Mouse (Mus musculus) cerebellum, adult 2 months (tissue): Measurements from ENCODE around the gene Dlst. TPM values are rescaled to one million over a fixed set of nuclear protein-coding genes. Genes with fewer than 3 reads are reported as not detected.

Source experiments
- DNase-seq, 2 experiments: peaks; one replicate each; pipeline ENCODE4 v3.0.0; 2021
- H3K27ac ChIP-seq: fragments of 200-500 bp; 2 replicates; pipeline ENCODE4 v1.5.1; 2012; ENCODE audit warnings: low read length, control low read depth, inconsistent platforms; ENCODE audit not compliant: insufficient read depth
- H3K27me3 ChIP-seq: fragments of 200-500 bp; 2 replicates; pipeline ENCODE4 v1.6.1; 2012; ENCODE audit warnings: inconsistent platforms, mild to moderate bottlenecking, low read length, moderate library complexity; ENCODE audit not compliant: control insufficient read depth, insufficient read depth
- H3K4me1 ChIP-seq: fragments of 200-500 bp; 2 replicates; pipeline ENCODE4 v1.6.1; 2011; ENCODE audit warnings: low read length; ENCODE audit not compliant: control insufficient read depth, insufficient read depth
- H3K4me3 ChIP-seq: fragments of 200-500 bp; replicated peaks from 2 replicates; pipeline ENCODE3; 2011; ENCODE audit warnings: mild to moderate bottlenecking, low read depth, low read length, control low read depth; ENCODE audit not compliant: insufficient read depth
- CTCF ChIP-seq: fragments of 200-500 bp; IDR thresholded peaks from 2 replicates; pipeline ENCODE4 v1.5.1; 2011; ENCODE audit warnings: low read depth, mild to moderate bottlenecking, control low read depth, low read length, moderate library complexity, borderline replicate concordance; ENCODE audit not compliant: insufficient read depth
- POLR2A ChIP-seq: fragments of 200-500 bp; IDR thresholded peaks from 2 replicates; pipeline ENCODE4 v1.6.1; 2011; ENCODE audit warnings: low read length, control low read depth, borderline replicate concordance; ENCODE audit not compliant: insufficient read depth
- WGBS: fragments of 180-500 bp; shearing (Covaris S2); methylation state at CpG from one replicate; pipeline ENCODE4 v1.1.7; 2018; 5-methylcytosine and 5-hydroxymethylcytosine counted together
- polyA plus RNA-seq: library from polyadenylated mRNA; depleted of rRNA; stranded (reverse); fragments of >200 nt; gene quantifications from 2 replicates; pipeline ENCODE4 v1.2.3, GENCODE M21; 2012

The Dlst gene
- polyA plus RNA-seq, 1 experiment = 185 TPM

DNA sequence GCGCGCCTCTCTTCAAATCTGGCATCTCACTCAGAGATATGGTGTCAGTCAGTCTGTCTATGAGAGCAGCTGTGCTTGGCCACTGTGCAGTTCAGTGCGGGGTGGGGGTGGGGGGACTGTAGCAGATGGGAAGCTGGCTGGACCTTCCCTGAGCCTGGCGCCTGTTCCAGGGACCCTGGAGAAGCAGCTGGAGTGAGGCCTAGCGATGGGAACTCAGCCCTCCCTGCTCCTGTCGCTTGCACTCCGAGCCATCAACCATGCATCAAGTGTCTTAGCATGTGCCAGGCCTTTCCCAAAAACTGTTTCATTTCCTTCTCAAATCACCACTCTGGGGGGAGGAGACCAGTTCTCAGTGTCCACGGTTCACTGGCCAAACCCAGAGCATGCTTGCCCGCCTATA, 35.0 kb downstream of the Dlst start:
- no peak overlapping the region for H3K27ac ChIP-seq
- no peak for TF ChIP-seq CTCF
- no peak for TF ChIP-seq POLR2A
- 41% methylated on average over 9 of the region's 9 CpGs for WGBS
- no peak for DNase-seq
- H3K4me3 ChIP-seq = no peak overlapping the region
- H3K27me3 ChIP-seq = no peaks in the 10 kb centered on the region
- peaks cover 8% of the 10 kb centered on the region for H3K4me1 ChIP-seq

DNA sequence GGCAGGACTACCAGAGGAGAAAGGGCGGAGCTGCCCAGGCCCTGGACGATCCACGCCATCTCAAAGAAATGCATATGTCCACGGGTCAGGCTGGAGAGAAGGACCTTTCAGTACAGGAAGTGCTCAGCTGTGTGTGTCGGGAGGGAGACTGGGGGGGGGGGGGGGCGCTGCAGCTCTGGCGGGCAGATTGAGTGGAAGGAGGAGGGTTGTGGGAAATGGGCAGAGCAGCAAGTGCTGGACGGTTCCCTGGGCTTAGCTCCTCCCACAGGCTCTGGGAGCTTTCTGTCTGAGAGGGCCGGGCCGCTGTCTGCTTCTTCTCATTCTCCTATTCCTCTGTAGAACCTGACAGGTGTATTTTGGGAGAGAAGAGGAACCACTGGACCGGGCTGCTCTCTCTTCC, 35.7 kb downstream of the Dlst start:
- Histone ChIP-seq H3K4me1 (peaks cover 8% of the 10 kb centered on the region), H3K4me3 (no peak overlapping the region), H3K27me3 (no peaks in the 10 kb centered on the region), H3K27ac (no peak overlapping the region)
- 39% methylated on average over 9 of the region's 11 CpGs for WGBS
- TF ChIP-seq CTCF (no peak), POLR2A (no peak)
- no peak for DNase-seq

DNA sequence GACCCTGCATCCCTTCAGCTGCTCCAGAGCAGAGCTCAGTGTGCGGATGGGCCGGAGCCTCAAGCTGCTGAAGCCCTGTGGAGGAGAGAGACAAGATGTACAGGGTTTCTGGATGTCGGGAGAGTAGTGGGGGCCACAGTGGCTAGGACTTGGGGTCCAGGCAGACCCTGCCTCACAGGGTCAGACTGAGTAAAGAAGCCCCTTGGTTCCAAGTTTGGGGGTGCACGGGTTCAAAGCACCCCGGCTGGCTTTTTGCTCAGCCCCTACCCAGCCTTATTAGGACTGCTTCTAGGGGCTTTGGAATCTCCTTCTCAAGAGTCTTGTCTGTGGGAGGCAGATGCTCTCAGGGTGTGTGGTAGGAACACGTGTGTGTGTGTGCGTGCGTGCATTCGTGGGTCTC, 36.2 kb downstream of the Dlst start:
- Histone ChIP-seq H3K4me3 (no peak overlapping the region), H3K4me1 (peaks cover 8% of the 10 kb centered on the region), H3K27me3 (no peaks in the 10 kb centered on the region), H3K27ac (no peak overlapping the region)
- WGBS = 81% methylated on average over 9 of the region's 9 CpGs
- TF ChIP-seq POLR2A = no peak
- TF ChIP-seq CTCF = no peak
- no peak for DNase-seq

DNA sequence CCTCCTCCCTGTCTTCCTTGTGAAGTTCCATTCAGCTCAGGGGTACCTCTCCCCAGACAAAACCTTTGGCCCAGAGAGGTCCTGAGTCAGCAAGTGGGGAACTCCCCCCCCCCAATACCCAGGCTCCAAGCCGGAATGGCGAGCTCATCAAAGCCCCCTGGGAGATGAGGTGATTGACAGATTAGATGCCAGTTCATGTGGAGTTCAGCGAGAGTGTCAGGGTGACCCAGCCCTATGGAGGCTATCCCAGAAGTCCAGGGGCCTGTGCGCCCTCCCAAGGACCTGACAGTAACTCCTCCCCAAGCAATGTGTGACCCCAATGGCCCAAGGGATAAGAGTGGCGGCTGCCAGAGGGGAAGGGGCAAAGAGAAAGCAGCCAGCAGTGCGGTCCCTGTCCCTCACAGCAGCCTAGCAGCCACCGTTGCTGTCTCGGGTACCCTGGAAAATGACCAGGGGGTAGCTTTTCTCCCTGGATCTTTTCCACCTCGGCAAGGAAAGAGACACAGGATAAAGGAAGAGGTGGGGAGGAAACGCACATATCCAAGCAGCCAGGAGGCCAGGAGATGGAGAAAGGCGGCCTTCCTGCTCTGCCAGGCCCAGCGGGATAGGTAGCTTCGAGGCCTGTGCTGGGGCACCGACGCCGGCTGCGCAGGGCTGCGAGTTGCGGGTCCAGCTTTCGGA, 39.8 kb downstream of the Dlst start:
- TF ChIP-seq POLR2A = no peak
- TF ChIP-seq CTCF = no peak
- peaks cover 8% of the 10 kb centered on the region for H3K4me1 ChIP-seq
- no peaks in the 10 kb centered on the region for H3K27me3 ChIP-seq
- DNase-seq = no peak
- H3K27ac ChIP-seq = peak overlapping the region; percentile 17
- peak overlapping the region; percentile 69 for H3K4me3 ChIP-seq
- WGBS = 7% methylated on average over 20 of the region's 20 CpGs

DNA sequence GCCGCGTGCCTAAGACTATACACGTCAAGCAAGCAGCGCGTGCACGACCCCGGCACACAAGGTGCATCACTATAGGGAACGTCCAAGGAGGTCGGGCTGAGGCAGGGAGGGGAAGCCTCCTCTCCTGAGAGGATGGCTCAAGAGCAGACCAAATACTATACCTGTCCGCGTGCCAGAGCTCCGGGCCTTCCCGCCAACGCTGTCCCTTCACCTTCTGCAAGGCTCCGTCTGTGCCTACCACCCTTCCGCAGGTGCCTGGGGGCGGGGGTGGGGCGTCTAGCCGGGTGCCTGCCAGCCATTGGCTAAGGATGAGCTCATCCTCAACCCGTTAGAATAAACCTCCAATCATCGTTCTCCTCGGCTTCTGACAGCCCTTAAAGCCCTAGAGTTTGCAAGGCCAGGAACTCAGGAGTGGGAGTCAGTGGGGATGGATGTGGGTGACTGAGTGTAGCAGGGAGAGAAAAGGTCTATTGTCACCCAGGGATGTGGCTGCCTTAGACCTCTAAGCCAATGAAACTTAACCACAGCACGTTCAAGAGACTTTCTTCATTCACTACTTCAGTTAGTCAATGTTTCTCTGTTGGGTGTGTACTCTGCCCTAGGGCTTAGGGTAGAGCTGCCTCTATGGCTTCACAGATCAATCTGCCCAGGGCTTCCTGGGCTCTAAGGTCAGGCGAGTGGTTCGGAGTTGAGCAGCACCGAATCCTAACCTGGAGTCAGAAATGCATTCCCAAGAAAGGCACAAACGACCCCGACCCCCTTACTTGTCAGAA, 40.6 kb downstream of the Dlst start, which contains the start of gene Rps6kl1:
Gene Rps6kl1 (minus strand): TSS at position 263 of the 773 bp plus-strand sequence.
- DNase-seq = peak; percentile 91 to 92
- 17% methylated on average over 28 of the region's 28 CpGs for WGBS
- H3K27me3 ChIP-seq = no peaks in the 10 kb centered on the region

DNA sequence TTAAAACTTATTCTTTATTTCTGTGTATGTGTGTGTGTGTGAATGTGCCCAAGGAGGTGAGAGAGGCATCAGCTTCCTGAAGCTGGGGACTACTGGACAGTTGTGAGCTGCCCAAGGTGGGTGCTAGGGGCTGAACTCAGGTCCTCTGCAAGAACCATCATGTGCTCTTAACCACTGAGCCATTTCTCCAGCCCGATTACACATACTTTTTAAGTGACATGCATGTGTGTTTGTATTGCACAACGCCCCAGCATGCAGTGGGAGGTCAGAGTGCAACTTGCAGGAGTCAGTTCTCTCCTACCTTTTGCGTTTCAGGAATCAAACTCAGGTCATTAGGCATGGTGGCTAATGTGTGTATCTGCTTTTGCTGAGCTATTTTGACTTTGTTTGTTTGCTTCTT, 42.4 kb downstream of the Dlst start:
- Histone ChIP-seq H3K27ac (no peak overlapping the region), H3K4me3 (no peak overlapping the region), H3K4me1 (peaks cover 8% of the 10 kb centered on the region), H3K27me3 (no peaks in the 10 kb centered on the region)
- TF ChIP-seq CTCF = no peak
- TF ChIP-seq POLR2A = no peak
- WGBS = 94% methylated on average over 3 of the region's 3 CpGs
- no peak for DNase-seq

More for the DNA sequence above, 40.6 kb downstream of the Dlst start, which contains the start of gene Rps6kl1:
- TF ChIP-seq POLR2A (peak; percentile 93), CTCF (no peak)
- H3K27ac ChIP-seq = peak within 1 kb of the TSS; percentile 17
- H3K4me1 ChIP-seq = peaks cover 8% of the 10 kb centered on the region
- peak within 1 kb of the TSS; percentile 69 for H3K4me3 ChIP-seq

DNA sequence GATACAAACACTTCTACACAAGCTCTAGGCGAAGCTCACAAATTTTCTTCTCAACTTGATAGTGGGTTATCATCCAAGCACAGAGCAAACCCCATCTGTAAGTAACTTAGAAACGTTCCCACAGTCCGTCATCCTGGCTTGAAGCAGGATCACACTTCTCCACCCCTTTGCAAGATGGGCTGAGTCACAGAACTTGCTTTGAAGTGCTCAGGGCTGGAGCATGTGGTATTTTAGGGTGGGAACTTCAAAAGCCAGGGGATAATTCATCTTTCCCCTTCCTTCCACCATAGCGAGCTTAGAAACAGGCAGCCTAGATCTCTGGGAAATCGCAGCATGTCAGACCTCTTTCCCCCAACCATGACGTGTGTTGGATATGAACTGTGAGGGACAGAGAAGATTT, 45.7 kb downstream of the Dlst start:
- H3K27me3 ChIP-seq = no peaks in the 10 kb centered on the region
- no peak overlapping the region for H3K27ac ChIP-seq
- H3K4me1 ChIP-seq = no peaks in the 10 kb centered on the region
- TF ChIP-seq CTCF = no peak
- no peak for TF ChIP-seq POLR2A
- 73% methylated on average over 6 of the region's 6 CpGs for WGBS
- no peak for DNase-seq
- no peak overlapping the region for H3K4me3 ChIP-seq
